Mouse (Mus musculus) heart, adult 11 months (tissue): ENCODE measurements around the gene Eif3b.
"Not testable (repeated sequence)": the region's sequence is repeated elsewhere in the genome, so short reads cannot be mapped to it uniquely, and the experiment has no call there.

Source experiments
- DNase-seq: peaks from one replicate; pipeline ENCODE4 v3.0.0; 2022

Gene Eif3b

DNA sequence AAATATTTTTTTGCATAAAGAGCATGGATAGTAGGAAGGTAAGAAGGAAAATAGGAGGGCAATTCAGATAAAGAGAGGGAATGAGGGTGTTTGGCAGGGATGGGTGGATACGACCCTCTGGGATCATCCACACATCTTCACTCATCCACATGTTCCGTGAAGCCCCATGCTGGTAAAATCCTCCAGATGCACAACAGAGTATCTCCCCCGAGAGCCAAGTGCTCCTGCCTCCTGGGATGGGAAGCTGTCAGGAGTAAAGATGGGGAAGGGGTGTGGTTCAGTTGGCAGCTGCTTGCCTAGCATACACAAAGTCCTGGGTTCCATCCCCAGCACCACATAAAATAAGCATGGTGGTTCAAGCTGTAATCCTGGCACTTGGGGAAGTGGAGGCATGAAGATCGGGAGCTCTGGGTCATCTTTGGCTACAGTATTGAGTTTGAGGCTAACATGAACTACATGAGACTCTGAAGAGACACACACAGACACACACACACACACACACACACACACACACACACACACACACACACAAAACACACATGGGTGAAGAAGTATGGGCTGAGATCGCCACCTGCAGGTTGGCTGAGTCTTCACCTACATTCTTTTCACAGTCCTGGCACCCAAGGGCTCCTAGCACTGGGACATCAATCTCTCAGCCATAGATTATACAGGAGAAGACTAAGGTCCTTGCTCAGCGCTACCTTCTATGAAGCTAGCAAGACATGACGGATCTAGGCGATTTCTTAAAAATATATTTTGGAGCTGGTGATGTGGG, 22.8 kb upstream of the Eif3b start:
- DNase-seq = peak; percentile 84

DNA sequence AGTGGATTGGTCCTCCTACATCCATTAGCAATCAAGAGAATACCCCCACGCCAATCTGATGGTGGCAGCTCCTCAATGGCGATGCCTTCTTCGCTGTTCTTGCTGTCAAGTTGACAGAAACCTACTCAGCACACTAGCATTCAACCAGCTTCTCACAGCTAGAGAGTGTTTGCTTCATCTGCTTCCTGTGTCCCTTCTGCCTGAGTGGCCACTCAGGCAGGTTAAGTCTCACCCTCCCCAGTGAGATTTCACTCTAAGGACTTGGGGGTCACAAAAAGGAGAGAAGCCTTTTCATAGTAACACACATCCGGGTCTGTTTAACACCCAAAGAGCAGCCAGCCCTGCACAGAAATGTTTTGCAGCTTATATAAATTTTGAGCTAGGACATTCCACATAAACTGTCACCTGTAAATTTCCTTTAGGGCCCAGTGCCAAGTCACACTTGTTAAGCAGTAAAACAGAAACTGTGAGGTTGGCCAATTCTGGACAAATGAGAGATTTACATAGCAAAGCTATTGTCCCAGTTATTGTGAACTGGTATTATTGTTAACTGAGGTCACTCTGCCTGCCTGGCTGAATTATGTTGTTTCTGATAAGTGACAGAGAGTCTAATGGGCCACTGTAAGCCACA, 16.4 kb upstream of the Eif3b start:
- DNase-seq = peak; percentile 74

DNA sequence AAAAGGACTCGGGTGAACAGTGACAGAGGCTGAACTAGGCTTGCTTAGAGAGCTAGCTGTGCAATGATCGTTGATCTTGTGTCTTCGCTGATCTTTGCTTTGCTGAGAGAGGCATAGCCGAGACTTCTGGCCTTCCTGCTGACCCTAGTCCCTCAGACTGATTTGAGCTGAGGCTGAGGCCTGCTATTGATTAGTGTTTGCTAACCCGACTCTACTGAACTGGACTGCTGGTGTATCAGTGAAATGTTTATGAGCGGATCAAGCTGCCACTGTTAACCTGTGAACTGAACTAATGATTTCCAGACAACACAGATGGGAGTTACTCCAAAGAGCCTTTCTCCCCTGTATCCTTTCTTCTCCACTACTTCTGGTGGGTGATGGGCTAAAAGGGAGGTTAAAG, 14.0 kb upstream of the Eif3b start:
- DNase-seq = peak; percentile 63

DNA sequence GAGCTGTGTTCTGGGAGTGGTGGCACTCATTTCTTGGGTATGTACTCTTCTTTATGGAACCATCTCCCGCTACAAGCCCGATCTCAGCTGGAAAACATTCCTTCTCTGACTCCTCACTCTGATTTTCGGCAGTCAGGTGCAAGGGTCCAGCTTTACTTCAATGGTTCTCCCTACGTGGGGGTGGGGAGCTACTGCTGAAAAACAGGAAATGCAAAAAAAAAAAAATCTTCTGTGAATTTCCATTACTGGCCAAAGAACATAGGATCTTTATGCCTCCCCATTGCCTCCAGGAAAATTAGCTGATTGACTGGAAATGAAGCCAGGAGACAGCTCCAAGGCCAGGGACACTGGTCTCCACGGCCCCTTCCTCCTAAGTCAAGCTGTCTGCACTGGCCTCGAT, 12.5 kb upstream of the Eif3b start:
- peak; percentile 80 for DNase-seq

DNA sequence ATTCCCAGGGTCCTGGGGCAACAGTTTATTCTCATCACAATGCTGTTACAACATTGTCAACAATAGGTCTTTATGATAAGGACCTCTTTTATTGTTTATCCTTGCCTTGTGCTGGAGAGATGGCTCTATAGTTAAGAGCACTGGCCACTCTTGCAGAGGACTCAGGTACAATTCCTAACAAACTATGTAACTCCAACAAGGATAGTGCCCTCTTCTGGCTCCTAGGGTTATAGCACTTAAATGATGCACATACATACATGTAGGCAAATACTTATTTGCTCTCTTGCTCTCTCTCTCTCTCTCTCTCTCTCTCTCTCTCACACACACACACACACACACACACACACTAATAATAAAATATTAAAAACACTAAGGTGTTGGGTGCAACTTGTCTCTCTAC, 10.3 kb upstream of the Eif3b start:
- DNase-seq = no peak

DNA sequence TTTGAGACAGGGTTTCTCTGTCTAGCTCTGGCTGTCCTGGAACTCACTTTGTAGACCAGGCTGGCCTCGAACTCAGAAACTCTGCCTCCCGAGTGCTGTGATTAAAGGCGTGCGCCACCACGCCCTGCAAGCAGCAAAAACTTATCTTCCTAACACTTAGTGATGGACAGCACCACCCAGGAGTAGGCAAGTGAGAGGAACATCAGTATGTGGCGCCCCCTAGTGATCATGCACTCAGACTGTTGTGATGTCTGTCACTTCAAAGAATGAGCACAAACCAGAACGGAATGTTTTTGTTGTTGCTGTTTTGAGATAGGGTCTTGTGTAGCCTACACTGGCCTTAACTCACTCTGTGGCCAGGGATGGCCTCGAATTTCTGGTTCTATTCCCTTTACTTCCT, 7.8 kb upstream of the Eif3b start:
- peak; percentile 86 for DNase-seq

DNA sequence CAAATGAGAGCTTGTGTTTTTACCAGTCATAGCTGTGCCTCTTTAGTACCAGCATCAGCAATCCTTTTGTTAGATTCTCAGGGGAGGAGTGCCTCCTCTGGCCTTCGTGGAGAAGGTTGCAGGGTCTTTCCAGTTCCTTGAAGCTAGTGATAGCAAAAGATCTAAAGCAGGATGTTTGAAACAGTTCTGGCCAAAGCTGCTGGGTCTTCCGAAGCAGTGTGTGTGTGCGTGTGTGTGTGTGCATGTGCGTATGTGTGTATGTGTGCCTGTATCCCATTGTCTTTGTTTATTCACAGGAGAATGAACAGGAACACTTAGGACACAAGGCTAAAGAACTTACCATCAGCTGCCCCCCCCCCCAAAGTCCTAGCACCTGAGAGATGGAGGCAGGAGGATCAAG, 4.5 kb upstream of the Eif3b start:
- DNase-seq = peak; percentile 53

DNA sequence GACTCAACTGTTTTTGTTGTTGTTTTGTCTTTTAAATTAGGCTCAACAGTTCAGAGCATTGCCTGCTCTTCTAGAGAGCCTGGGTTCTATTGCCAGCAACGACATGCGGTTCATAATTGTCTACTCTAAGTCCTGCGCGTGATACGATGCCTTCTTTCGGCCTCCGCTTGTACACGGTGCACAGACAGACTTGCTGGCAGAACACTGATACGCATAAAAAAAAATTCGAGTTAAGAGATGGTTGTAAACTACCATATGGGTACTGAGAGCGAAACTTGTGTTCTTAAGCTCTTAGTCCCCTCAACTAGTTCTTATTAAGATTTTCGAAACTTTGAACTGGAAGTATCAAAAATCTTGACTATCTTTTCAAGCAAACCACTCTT, 1.0 kb upstream of the Eif3b start:
- DNase-seq = no peak

DNA sequence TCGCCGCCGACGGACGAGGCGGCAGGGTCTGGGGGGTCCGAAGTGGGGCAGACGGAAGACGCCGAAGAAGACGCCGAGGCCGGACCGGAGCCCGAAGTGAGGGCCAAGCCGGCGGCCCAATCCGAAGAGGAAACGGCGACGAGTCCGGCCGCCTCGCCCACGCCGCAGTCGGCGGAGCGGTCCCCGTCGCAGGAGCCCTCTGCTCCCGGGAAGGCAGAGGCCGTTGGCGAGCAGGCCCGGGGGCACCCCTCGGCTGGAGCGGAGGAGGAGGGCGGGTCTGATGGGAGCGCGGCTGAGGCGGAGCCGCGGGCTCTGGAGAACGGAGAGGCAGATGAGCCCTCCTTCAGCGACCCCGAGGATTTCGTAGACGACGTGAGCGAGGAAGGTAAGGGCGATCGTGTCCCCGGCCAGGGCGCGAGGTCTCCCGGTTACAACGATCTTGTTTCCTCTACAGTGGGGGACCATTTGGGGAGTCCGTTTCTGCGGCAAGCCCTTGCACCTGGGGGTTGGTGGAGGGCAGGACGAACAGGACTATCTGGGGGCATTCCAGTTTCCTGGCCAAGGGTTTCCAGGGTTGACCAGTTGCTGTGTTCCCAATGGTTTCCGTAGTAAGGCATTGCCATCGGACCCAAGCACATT, 433 bp downstream of the Eif3b start:
- DNase-seq = no peak

DNA sequence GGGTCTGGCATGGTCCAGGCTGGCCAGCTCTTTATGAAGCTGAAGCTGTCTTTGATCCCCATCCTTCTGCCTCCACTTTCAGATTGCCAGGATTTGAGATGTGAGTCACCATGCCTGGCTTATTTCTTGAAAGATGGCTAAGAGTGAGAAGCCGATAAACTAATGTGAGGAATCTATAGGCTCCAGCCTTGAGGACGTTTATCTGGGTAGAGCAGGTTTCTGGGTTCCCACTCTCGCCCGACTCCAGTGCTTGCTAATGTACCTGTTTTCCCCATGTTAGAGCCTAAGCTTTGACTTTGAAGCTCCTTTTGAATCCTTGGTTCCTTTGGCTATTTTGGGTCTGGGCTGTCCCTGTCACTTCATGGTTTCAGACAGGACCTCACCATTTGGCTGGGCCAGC, 1.5 kb downstream of the Eif3b start:
- peak; percentile 87 for DNase-seq

DNA sequence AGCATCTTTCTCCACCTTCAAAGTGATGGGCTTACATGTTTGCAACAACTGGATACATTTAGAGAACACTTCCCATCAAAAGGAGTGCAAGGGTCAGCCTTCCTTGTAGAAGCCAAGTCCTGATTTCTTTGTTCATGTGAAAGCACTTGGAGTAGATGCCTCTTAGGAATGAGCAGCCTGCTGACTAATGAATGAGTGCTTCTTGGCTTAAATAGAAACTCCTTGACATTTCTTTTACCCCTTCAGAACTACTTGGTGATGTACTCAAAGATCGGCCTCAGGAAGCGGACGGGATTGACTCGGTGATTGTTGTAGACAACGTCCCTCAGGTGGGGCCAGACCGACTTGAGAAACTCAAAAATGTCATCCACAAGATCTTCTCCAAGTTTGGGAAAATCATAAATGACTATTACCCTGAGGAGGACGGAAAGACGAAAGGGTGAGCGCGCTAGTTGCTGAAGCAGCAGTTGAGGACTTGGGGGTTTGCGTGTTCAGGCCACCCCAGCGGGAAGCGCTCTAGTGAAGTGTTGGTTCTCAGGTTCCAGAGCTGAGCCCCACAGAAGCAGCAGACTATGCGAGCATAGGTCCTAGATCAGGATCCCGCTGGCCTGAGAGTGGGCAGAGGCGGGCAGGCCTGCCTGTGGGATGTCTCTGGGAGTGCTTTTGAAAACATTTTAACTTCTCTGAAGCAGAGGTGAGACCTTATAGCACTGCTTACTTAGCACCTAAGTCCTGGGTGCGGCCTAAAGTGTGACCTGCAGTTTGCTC, 6.1 kb downstream of the Eif3b start:
- DNase-seq = no peak

DNA sequence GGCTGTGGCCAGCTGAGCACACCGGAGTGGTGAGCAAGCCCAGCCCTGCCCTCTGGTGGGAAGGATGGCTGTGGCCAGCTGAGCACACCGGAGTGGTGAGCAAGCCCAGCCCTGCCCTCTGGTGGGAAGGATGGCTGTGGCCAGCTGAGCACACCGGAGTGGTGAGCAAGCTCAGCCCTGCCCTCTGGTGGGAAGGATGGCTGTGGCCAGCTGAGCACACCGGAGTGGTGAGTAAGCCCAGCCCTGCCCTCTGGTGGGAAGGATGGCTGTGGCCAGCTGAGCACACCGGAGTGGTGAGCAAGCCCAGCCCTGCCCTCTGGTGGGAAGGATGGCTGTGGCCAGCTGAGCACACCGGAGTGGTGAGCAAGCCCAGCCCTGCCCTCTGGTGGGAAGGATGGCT, 20.0 kb downstream of the Eif3b start:
- not testable (repeated sequence) for DNase-seq

DNA sequence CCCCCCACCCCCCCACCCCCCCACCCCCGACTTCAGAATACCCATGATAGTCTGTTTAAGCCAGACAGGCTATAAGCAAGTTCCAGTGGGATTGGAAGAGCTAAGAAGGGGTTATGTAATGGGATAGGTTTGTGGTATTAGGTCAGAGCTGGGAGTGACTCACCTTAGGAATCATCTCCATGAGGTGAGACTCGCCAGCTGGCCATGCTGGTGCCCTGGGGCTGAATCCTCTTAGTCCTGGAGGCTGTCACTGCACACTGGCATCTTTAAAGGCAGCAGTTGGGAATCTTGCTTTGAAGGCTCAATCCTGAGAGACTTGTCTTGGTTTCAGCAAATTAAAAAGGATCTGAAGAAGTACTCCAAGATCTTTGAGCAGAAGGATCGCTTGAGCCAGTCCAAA, 22.3 kb downstream of the Eif3b start:
- DNase-seq = no peak

DNA sequence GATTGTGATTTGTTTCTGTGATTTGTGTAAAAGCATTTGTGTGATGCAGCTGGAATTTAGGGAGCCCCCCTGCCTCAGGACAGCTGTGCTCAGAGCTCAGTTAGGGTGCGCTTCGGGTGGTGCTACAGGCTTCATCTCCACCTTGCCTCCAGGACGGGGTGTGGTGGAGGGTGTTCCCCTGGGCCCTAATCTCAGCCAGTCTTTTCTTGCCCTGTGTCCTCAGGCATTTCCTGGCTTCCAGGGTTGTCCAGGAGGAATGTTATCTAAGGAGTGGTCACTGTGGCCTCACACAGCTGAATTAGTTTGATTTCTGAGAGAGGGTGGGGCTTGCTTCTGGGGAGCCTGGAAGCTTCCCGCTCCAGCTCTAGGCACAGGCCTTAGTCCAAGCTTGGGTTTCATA, 24.9 kb downstream of the Eif3b start:
- DNase-seq = peak; percentile 94

DNA sequence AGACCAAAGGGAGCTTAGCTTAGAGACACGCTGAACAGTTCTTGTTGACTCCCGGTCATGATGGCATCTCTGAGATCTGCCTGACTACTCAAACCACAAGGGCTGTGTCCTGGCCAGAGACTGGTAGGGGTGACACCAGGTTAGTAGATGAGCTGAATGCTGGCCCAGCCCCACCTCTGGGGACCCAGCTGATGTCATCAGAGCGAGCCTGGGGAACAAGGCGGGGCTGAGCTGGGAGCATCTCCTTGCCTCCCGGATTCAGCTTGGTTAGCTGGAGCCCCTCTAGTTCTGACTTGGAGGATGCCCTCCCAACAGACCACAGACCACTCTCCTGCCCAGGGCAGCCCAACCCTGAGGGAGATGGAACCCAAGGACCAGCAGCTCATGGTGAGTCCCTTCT, 26.2 kb downstream of the Eif3b start, which contains the start of gene Gm4869:
Gm4869 (plus strand) TSS at position 301 of the 400 bp plus-strand sequence.
- no peak for DNase-seq

DNA sequence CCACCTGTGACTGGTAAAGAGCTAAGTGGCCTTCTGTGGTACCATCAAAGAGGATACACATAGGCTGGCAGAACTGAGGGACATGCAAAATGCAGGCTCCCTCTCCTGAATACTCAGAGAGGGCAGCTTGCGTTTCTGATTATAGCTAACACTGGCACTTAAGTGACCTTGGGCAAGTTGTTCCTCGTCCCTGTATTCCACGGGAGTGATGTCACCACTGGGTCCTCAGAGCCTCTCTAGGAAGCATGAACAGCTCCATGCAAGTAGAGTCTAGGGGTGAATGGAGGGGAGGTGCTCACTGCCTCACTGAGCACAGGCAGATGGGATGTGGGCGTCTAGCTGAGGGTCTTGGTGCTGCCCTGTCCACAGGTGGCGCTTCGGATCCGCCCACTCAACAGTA, 26.9 kb downstream of the Eif3b start:
- no peak for DNase-seq

DNA sequence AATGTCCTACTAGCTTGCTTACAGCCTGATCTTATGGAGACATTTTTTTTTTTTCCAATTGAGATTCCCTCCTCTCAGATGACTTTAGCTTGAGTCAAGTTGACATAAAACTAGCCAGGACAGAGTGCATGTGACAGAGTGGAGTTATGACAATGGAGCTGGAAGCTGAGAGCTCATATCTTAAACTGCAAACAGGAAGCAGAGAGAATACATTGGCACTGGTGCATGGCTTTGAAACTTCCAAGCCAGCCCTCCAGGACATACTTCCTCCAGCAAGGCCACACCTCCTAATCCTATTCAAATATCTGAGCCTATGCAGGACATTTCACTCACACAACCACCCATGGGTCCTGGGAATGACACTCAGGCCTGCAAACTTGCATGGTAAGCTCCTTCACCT, 35.4 kb downstream of the Eif3b start:
- no peak for DNase-seq

DNA sequence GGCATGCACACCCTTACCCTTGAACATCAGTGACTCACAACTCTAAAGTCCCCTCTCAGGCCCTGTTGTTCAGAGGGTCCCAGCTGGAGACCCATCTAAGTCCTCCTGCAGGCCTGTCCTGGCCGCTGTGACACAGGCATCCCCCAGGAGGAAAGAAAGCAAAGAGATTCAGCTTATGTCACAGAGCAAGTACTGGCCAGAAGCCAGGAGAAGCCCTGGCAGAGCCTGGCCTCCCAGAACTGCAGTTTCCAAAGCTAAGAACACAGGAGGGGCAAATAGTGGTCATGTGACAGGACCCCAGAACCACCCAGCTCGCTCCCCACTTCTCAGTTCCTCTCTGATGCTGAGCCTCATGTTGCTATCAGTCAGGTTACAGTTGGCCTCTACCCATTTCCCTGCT, 36.3 kb downstream of the Eif3b start:
- DNase-seq = no peak

DNA sequence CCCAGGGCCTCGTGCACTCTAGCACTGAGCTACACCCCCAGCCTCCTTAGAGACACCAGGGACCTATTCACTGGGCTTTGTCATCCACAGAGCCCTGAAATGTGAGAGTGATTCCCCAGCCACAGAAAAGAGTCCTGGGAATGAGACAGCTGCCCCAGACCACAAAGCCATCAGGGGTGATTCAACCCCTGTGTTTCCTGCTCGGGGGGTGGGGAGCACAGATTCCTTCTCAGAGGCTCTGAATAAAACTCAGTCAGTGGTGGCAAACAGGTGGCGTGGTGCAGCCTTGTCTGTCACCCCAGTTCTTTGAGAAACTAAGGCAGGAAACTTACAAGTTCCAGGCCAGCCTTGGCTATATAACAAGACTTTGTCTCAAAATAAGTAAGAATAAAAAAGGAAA, 42.3 kb downstream of the Eif3b start:
- DNase-seq = no peak

DNA sequence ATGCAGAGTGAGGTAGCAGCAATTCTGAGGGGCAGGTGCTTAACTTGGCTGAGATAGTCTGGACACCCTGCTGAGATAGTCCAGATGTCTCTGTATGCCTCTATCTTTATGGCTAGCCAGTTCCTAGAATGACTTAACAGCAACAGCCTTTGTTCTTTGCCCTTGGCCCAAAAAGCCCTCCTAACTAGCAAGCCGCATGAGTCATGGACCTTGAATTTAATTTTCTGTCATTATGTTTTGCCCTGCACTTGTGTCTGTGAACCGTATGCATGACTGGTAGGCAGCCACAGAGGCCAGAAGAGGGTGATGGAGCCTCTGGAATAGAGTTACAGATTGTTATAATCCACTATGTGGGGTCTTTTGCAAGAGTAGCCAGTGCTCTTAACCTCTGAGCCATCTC, 44.0 kb downstream of the Eif3b start:
- not testable (repeated sequence) for DNase-seq

DNA sequence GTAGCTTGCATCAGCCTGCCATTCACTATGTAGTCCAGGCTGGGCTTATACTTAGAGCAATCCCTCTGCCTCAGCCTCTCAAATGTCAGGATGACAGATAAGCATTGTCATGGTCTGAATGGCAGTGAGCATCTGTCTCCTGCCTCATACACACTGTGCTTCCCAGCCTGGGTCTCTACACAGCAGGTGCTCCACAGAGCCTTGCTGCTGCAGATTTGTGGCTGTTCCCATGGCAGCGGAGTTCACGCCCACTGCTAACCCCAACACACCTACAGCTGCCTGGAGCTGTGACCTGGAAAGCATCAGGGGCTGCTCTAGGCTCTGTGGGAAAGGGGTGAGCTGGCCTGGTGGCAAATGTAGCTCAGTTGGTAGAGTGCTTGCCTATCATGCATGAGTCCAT, 45.8 kb downstream of the Eif3b start:
- DNase-seq = no peak

DNA sequence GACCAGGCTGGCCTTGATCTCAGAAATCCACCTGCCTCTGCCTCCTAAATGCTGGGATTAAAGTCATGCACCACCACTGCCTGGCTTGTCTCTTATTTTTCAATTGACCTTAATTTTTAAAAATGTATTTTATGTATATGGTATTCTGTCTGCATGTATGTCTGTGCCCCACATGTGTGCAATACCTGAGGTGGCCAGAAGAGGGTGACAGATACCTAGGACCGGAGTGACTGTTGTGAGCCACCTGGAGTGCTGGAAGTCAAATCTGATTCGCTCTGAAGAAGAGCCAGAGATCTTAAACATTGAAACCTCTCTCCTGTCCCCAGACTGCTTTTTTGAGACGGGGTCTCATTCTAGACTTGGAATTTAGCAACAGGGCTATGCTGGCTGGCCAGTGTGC, 53.2 kb downstream of the Eif3b start:
- DNase-seq = no peak

DNA sequence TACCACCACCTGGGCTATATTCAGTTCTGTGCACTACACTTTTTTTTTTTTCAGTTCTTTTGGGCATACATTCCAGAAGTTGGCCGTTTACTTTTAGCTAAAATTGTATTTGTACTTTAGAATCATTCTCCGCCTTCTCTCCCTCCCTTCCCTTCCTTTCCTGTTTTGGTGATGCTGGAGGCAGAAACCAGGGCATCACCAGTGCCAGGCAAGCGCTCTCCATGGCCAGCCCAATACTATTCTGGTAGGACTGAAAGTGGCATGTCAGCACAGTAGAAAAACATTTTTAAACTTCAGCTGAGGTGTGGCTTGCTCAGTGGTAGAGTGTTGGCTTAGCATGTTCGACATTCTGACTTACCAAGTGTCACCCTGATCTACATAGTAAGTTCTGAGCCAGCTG, 62.3 kb downstream of the Eif3b start:
- DNase-seq = no peak

DNA sequence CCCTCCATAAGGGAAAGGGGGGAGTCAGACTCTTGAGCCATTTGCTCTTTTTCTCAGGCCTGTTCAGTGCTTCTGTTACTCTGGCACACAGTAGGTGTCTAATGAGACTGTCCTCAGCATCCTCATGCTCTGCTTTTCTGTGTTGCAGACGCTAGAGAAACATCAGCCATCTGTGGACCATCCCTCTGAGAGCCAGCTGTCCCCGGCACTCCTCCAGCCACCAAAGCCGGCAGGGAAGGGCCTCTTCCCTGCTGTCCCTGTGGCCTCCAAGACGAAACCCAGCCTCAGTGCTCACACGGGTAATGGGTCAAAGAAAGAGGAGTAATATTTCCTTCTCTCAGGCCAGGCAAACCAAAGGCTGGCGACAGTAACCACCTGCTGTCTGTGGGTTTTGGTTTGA, 72.0 kb downstream of the Eif3b start:
- DNase-seq = peak; percentile 83
